Mouse (Mus musculus): ENCODE measurements around the gene Galnt10. TPM values are rescaled to one million over a fixed set of nuclear protein-coding genes. Genes with fewer than 3 reads are reported as not detected.

Gene Galnt10
- total RNA-seq, 2 experiments from 2014 or later: 47.0 to 51.6 TPM

GRCm38 (mm10) chr11:57658751-57659150 lies 13.5 kb downstream of the Galnt10 start:
- DNase-seq: no peak

- DNase-seq: no peak
Observed at GRCm38 (mm10) chr11:57660156-57660555, 14.9 kb downstream of the Galnt10 start.

GRCm38 (mm10) chr11:57660814-57661213 lies 15.6 kb downstream of the Galnt10 start:
- peak in 1 of 2 experiments; percentile 21 for DNase-seq

GRCm38 (mm10) chr11:57661492-57662229 lies 16.4 kb downstream of the Galnt10 start:
- DNase-seq: no peak

GRCm38 (mm10) chr11:57662231-57662630 lies 17.0 kb downstream of the Galnt10 start:
- DNase-seq: no peak

- no peak for DNase-seq
Observed at GRCm38 (mm10) chr11:57663271-57663670, 18.0 kb downstream of the Galnt10 start.

GRCm38 (mm10) chr11:57664741-57665140 lies 19.5 kb downstream of the Galnt10 start:
- DNase-seq: no peak

GRCm38 (mm10) chr11:57668271-57668670 lies 23.0 kb downstream of the Galnt10 start:
- no peak for DNase-seq

- DNase-seq: no peak
Observed at GRCm38 (mm10) chr11:57669522-57669921, 24.3 kb downstream of the Galnt10 start.

- no peak for DNase-seq
Observed at GRCm38 (mm10) chr11:57671120-57671697, 26.0 kb downstream of the Galnt10 start.

GRCm38 (mm10) chr11:57671797-57672196 lies 26.6 kb downstream of the Galnt10 start:
- no peak for DNase-seq

GRCm38 (mm10) chr11:57672995-57673394 lies 27.8 kb downstream of the Galnt10 start:
- peak; percentile 61 to 70 for DNase-seq

GRCm38 (mm10) chr11:57673977-57674687 lies 28.9 kb downstream of the Galnt10 start:
- DNase-seq: peak in 1 of 2 experiments; percentile 34

- DNase-seq: no peak
Observed at GRCm38 (mm10) chr11:57677261-57677660, 32.0 kb downstream of the Galnt10 start.

GRCm38 (mm10) chr11:57682589-57682988 lies 37.3 kb downstream of the Galnt10 start:
- no peak for DNase-seq

GRCm38 (mm10) chr11:57683125-57683524 lies 37.9 kb downstream of the Galnt10 start:
- no peak for DNase-seq

GRCm38 (mm10) chr11:57683931-57684330 lies 38.7 kb downstream of the Galnt10 start:
- DNase-seq: peak; percentile 64 to 72

GRCm38 (mm10) chr11:57684891-57685290 lies 39.6 kb downstream of the Galnt10 start:
- DNase-seq: no peak

GRCm38 (mm10) chr11:57685689-57686454 lies 40.6 kb downstream of the Galnt10 start:
- no peak for DNase-seq

GRCm38 (mm10) chr11:57686797-57687196 lies 41.6 kb downstream of the Galnt10 start:
- no peak for DNase-seq

GRCm38 (mm10) chr11:57687258-57687657 lies 42.0 kb downstream of the Galnt10 start:
- no peak for DNase-seq

- DNase-seq: no peak
Observed at GRCm38 (mm10) chr11:57688179-57688929, 43.1 kb downstream of the Galnt10 start.
